Mouse (Mus musculus) CH12F3 (cell line): ENCODE data around the gene Cnot6.

Experiments used
- in situ Hi-C: fragments of 300-500 bp; cut with MboI; formaldehyde crosslinking; loops from 2 replicates; pipeline ENCODE4 v1.14.3; 2020; ENCODE audit warnings: low sequenced_read_pairs

Cnot6 gene

GRCm38 (mm10) chr11:49655501-49655900 is 57.0 kb downstream of the Cnot6 start:
- in situ Hi-C loops = no loop called here

- in situ Hi-C loops = no loop called here
Observed at GRCm38 (mm10) chr11:49654651-49655050, 57.9 kb downstream of the Cnot6 start.

GRCm38 (mm10) chr11:49653079-49653408 is 59.5 kb downstream of the Cnot6 start:
- in situ Hi-C loops = no loop called here

GRCm38 (mm10) chr11:49652401-49653078 is 60.0 kb downstream of the Cnot6 start:
- in situ Hi-C loops = no loop called here

GRCm38 (mm10) chr11:49651762-49652322 is 60.7 kb downstream of the Cnot6 start:
- in situ Hi-C loops = no loop called here

- in situ Hi-C loops = no loop called here
Observed at GRCm38 (mm10) chr11:49650994-49651761, 61.3 kb downstream of the Cnot6 start.

- in situ Hi-C loops = no loop called here
Observed at GRCm38 (mm10) chr11:49650113-49650993, 62.2 kb downstream of the Cnot6 start.

GRCm38 (mm10) chr11:49645677-49646076 is 66.8 kb downstream of the Cnot6 start:
- in situ Hi-C loops = no loop called here

- in situ Hi-C loops = no loop called here
Observed at GRCm38 (mm10) chr11:49636449-49636848, 76.1 kb downstream of the Cnot6 start.

- in situ Hi-C loops = no loop called here
Observed at GRCm38 (mm10) chr11:49635671-49636070, 76.9 kb downstream of the Cnot6 start.

GRCm38 (mm10) chr11:49634101-49634500 is 78.4 kb downstream of the Cnot6 start:
- in situ Hi-C loops = no loop called here

- in situ Hi-C loops = no loop called here
Observed at GRCm38 (mm10) chr11:49632256-49632655, 80.3 kb downstream of the Cnot6 start.

GRCm38 (mm10) chr11:49631154-49631553 is 81.4 kb downstream of the Cnot6 start:
- in situ Hi-C loops = no loop called here

- in situ Hi-C loops = no loop called here
Observed at GRCm38 (mm10) chr11:49626748-49627147, 85.8 kb downstream of the Cnot6 start.

- in situ Hi-C loops = no loop called here
Observed at GRCm38 (mm10) chr11:49625863-49626262, 86.7 kb downstream of the Cnot6 start.

GRCm38 (mm10) chr11:49624156-49624555 is 88.4 kb downstream of the Cnot6 start:
- in situ Hi-C loops = no loop called here

- in situ Hi-C loops = no loop called here
Observed at GRCm38 (mm10) chr11:49621953-49622352, 90.6 kb downstream of the Cnot6 start.
